Mouse (Mus musculus) left cerebral cortex, adult 2 months (tissue): ENCODE data around the gene Etv6. TPM values are rescaled to one million over a fixed set of nuclear protein-coding genes. Genes with fewer than 3 reads are reported as not detected.
A peak's percentile ranks its signal among the peaks of the same experiment; 100 is the strongest.

Experiments used
- DNase-seq, 2 experiments: peaks; one replicate each; pipeline ENCODE4 v3.0.0; 2021 to 2022; ENCODE audit warnings: low spot score in 2 of 2, mixed read lengths in 1 of 2; ENCODE audit errors: extremely low spot score in 1 of 2
- H3K27ac ChIP-seq: fragments of 200-600 bp; 2 replicates; pipeline ENCODE4 v1.8.1; 2022
- H3K4me3 ChIP-seq: fragments of 200-600 bp; 2 replicates; pipeline ENCODE4 v1.8.1; 2022
- CTCF ChIP-seq: fragments of 200-600 bp; IDR thresholded peaks from 2 replicates; pipeline ENCODE4 v1.8.1; 2022; ENCODE audit warnings: antibody characterized with exemption, mild to moderate bottlenecking, moderate library complexity
- intact Hi-C: fragments of 180-260 bp; cut with DNase I; formaldehyde crosslinking; loops from one replicate; pipeline ENCODE4 v1.15.1; 2025
- total RNA-seq, 2 experiments: library from RNA; stranded (reverse); gene quantifications; 2 replicates each; pipeline ENCODE4 v1.2.3; 2021

Etv6 gene
- total RNA-seq, 2 experiments from 2014 or later: 18.7 to 19.3 TPM

DNA sequence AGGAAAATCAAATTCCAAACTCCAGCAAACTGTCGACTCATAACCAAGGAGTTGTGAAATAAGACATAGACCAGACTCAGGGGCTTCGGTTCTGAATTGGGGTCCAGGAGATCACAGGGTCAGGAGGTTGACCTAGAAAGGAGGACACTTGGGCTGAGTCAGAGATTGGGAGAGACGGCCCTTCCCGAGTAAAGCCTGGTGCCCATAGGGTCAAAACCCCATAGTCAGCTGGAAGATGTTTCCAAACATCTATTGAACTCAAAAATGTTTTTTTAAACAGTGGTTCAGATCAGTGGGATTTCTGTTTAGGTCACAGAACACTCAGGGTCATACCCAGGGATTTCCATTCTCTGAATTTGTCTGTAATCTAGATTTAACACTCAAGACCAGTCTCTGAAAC lies 84.7 kb downstream of the Etv6 start:
- TF ChIP-seq CTCF: no peak
- intact Hi-C loops: no loop called here
- no peak overlapping the region for H3K4me3 ChIP-seq
- no peak overlapping the region for H3K27ac ChIP-seq
- DNase-seq: no peak

DNA sequence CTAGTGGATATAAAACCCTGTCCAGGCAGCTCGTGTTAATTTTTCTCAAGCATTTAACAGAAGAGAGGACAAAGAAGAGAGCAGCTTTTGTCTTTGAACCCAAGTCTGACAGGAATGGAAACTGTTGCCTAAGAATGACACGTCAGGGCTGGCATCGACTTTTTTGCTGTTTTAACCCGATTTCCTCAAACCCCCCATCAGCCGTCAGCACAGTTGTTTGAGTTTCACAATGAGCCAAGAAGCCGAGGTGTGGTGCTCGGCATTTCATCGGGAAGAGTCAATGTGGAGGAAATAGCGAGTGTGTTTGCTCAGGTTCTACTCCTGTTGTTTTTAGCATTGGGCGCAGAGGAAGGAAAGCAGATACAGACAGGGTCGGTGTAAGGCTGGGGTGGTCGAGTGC lies 85.2 kb downstream of the Etv6 start:
- no peak overlapping the region for H3K27ac ChIP-seq
- intact Hi-C loops: no loop called here
- H3K4me3 ChIP-seq: no peak overlapping the region
- TF ChIP-seq CTCF: no peak
- DNase-seq: no peak

DNA sequence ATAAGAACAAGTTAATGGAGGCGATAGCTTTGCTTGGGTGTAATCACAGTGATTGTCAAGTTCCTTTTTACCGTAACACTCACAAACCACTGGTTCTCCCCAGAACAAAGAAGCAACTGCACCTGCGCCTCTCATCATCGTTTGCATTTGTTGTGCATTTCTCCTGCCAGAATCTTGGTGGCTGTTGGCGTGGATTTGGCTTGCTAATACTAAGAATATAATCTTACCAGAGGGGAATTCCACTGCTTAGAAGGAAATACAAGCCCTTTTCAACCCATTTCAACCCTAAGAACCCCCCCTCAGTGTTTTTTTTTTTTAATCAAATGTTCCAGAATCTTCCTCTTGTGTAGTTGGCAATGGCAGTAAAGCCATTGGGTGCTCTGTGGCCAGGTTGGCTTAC lies 87.4 kb downstream of the Etv6 start:
- H3K4me3 ChIP-seq: no peak overlapping the region
- no peak for TF ChIP-seq CTCF
- DNase-seq: no peak
- H3K27ac ChIP-seq: no peak overlapping the region
- intact Hi-C loops: no loop called here

DNA sequence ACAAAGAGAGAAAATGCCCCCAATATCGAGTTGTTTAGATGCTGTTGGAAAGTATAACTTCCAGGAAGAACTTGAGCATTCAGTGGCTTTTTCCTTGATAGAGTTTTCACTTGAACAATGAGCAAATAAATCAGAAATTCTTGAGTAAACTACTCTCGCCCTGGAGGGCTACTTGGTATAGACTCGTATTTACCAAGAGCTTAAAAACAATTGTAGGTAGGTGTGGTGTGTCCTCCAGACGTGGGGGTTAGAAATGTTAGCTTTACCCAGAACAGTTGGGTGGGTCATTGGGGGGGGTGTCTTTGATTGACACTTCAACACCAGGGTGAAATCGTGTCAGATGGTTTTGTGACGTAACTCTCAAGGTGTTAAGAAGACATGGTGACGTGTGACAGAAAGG lies 88.0 kb downstream of the Etv6 start:
- intact Hi-C loops: no loop called here
- Histone ChIP-seq H3K4me3 (no peak overlapping the region), H3K27ac (no peak overlapping the region)
- TF ChIP-seq CTCF: no peak
- no peak for DNase-seq

DNA sequence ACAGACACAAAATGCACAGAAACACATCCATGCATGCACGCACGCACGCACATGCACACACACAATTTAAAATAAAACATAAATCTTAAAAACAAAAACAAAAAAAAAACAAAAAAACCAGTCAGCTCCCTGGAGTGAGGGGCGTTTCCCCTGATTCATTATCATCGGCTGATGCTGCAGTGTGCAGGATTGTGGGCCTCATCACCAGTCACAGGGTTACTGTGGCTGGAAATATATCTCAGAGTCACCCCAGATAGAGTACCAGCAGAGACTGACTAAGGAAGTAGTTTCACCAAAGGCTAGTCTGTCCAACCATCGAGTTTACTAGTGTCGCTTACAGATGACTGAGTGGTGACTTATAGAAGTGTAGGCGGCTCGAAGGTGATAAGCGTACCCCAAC lies 88.8 kb downstream of the Etv6 start:
- intact Hi-C loops: no loop called here
- TF ChIP-seq CTCF: no peak
- DNase-seq: no peak
- H3K4me3 ChIP-seq: no peak overlapping the region
- no peak overlapping the region for H3K27ac ChIP-seq

DNA sequence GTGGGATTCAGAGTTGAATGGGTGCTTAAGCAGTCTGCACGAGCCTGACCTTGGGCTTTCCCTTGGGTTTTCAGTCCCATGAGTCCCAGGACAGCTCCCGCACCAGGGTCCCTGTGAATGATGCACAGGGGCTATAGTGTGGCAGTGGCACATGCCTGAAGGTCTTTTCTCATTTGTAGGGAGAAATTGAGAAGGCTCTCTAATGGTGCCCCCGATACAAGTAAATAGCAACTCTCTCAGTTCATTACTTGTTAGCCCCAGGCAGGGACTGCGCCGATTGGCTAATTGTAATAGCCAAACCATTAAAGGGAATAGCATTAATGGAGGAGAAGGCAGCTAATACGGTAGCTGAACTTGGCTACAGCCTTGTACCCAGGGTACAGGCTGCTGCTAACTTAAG lies 92.5 kb downstream of the Etv6 start:
- no peak for DNase-seq
- Histone ChIP-seq H3K27ac (peak overlapping the region; percentile 54; the same call in 1 of the 2 replicates), H3K4me3 (no peak overlapping the region)
- TF ChIP-seq CTCF: no peak
- intact Hi-C loops: no loop called here

DNA sequence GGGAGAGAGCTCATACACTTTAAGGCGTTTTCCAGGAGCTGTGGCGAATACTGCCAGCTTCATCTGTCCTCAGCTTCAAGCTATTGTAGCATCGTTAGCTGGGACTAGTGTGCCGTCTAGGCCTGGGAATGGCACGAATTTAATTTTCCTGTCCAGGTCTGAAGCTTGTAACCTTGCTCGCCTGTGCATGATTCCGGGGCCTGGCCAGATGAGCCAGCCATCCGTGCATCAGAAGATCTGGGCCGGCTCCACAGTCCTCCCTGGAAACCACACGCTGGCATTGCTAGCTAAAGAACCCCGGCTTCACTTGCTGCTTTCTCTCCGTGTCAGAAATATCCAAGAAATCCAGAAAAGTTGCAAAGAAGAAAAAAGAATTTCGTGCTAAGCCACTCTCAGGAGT lies 93.1 kb downstream of the Etv6 start:
- no peak for TF ChIP-seq CTCF
- intact Hi-C loops: no loop called here
- H3K27ac ChIP-seq: peak overlapping the region; percentile 54
- DNase-seq: no peak
- H3K4me3 ChIP-seq: no peak overlapping the region

DNA sequence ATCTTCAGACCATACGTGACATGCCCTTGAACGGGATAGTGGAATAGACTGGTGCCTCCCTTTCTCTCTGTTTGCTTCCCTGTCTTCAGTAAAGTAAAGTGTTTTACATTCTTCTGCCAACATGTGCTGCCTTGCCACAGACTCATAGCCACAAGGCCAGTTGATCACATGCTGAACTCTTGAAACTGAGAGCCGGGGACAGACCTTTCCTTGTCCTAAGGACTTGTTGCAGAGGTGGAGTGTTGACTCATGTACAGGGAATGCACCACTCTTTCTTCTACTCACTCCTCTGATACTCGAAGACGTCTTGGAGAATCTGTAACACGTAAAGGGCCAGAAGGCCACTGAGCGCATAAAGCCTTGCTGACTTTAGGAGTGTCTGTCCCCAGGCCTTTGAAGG lies 94.3 kb downstream of the Etv6 start:
- DNase-seq: no peak
- Histone ChIP-seq H3K27ac (no peak overlapping the region; the same call in 1 of the 2 replicates), H3K4me3 (no peak overlapping the region)
- intact Hi-C loops: no loop called here
- no peak for TF ChIP-seq CTCF

DNA sequence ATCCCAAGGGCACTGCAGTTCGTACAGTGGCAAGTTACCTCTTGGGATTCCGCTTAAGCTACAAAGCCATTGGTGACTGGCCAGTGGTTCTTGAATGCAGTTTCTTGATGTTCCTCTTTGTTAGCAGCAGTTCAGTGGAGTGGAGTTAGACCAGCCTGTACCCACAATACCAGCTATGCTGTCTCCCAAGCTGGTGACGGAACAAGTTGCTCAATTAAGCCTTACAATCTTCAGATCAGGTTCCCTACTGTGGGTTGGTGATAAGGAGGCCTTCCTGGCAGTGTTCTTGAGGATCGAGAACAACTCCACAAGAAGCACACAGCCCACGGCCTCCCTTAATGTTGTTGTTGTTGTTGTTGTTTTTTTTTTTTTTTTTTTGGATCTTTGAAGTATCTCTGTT lies 95.3 kb downstream of the Etv6 start:
- DNase-seq: no peak
- H3K27ac ChIP-seq: no peak overlapping the region
- no peak for TF ChIP-seq CTCF
- no peak overlapping the region for H3K4me3 ChIP-seq
- intact Hi-C loops: no loop called here

DNA sequence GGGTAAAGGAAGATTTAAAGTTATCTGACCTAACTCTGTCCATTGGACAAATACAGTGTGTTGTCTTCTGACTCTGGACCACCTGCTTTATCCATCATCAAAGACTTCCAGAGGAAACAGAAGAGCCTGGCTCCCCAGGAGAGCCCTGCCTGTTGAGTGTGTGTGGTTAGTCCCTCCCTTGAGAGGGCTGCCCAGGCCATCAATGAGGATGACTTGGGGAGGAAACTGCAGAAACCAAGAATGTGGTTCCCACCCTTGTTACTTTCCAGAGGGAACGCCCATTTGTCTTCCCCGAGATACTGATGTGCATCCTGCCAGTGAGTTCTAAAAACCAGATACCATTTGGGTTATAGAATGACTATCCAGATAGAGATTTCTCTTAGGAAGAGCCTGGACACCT lies 96.1 kb downstream of the Etv6 start:
- Histone ChIP-seq H3K4me3 (no peak overlapping the region), H3K27ac (no peak overlapping the region)
- intact Hi-C loops: no loop called here
- no peak for DNase-seq
- TF ChIP-seq CTCF: no peak

DNA sequence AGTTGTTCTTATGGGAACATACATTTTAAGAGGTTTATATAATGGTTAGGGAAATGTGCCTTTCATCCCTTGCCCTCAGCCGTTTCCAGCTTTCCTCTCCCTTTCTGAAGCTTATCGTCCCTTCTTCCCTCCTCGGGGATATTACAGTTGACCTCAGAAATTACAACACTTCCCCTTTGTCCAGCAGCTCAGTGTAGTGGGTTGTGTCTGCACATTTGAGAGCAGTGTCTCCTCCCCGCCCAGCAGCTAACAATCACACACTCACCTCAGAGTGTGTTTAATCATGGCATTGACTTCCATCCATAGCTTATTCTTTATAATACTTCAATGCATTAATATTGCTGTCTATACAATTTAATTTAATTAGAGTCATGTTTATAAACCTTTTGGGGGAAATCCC lies 98.3 kb downstream of the Etv6 start:
- H3K27ac ChIP-seq: no peak overlapping the region
- no peak for DNase-seq
- intact Hi-C loops: no loop called here
- TF ChIP-seq CTCF: no peak
- H3K4me3 ChIP-seq: no peak overlapping the region

DNA sequence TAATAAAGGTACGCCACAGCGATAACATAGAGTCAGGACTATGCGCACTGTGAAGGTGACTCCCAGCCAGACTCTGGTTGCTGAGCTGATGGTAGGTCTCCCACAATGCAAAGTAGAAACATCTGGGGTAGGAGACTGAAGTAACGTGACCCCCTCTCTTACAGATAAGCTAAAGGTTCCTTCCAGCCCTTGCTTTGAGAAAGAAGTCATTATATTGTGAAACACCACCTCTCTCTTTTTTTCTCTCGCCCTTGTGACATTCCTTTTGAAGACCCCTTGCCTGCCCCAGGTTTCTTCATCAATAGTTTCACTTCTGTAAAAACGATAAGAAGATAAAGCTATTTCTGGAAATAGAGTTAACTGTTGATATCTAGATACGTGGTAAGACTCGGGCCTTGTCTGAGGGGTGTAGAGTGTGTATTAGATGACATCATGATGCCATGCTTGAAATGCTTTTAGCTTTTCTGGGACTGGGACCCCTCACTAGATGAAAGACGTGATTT lies 99.4 kb downstream of the Etv6 start:
- DNase-seq: no peak
- intact Hi-C loops: no loop called here
- no peak overlapping the region for H3K27ac ChIP-seq
- TF ChIP-seq CTCF: no peak
- H3K4me3 ChIP-seq: no peak overlapping the region

DNA sequence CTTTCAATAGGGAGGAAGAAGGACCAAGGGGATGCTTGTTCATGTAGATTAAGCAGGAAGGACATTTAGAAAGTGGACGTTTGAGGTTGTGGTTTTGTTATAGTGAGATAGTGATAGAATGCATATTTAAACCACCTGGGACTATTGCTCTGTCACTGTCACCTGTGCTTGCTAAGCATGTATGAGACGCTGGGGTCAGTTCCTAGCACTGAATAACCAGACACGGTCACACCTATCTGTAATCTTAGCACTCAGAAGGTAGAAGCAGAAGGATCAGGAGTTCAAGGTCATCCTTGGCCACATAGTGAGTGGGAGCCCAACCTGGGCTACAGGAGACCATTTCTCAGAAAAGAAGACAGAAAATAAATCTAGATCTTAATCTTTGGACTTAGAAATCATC lies 100.8 kb downstream of the Etv6 start:
- no peak for DNase-seq

DNA sequence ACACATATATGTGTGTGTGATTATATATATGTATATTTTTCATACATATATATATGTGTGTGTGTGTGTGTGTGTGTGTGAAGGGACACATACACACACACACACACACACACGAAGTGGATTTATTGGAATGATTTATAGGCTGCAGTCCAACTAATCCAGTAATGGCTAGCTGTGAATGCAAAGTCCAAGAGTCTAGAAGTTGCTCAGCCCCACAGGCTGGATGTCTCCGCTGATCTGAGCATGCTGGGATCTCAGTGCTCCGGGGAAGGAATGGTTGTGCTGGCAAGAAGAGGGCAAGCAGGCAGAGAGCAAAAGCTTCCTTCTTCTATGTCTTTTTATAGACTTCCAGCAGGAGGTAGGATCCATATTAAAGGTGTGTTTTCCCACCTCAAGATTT lies 103.9 kb downstream of the Etv6 start:
- Histone ChIP-seq H3K4me3 (no peak overlapping the region), H3K27ac (no peak overlapping the region)
- no peak for TF ChIP-seq CTCF
- no peak for DNase-seq
- intact Hi-C loops: no loop called here

More for the DNA sequence above, 100.8 kb downstream of the Etv6 start:
- intact Hi-C loops: no loop called here
- H3K4me3 ChIP-seq: no peak overlapping the region
- no peak for TF ChIP-seq CTCF
- no peak overlapping the region for H3K27ac ChIP-seq
